Mouse (Mus musculus): ENCODE measurements around the gene Mup3.
"Not testable (repeated sequence)": the region's sequence is repeated elsewhere in the genome, so short reads cannot be mapped to it uniquely, and the experiment has no call there.

Mup3 gene

DNA sequence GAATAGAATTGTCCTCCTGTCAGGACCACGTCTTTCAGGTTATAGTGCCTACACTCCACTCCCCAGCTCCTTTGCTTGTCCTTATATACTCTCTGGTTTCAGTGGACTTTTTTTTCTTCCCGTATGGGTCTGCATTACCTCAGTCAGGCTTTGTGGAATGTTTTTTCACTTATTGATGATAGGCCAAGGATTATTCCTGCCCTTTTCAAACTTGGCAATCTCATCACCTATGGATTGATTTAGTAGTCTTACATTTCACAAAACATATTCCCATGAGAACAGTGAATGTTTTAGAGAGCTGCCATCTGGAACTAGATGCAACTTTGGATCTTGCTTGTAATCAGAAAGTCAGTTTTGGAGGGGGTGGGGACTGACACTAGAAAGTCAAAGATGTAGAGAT is at the start of gene Mup3:
Gene Mup3, minus strand, starts transcription at position 102 of the 400 bp plus-strand sequence.
- no peak for DNase-seq (ENCODE audit: low spot score)

DNA sequence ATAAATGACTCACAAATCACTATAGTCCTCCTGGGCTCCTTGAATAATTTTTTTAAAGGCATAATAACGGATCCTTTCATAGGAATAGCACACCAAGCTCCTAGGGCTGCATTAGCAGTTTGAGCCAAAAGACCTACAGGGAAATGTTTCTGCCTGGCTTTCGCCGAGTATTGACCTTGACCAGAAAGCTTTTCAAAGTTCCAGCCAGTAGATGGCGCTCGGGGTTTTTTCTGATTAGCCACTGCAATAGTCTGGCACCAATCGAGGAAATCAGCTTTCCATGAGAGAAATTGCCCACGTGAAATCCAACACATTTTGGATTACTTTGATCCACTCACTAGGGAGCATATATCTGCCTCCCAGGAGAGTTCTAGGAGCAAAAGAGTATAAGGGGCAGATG is 46.6 kb upstream of the Mup3 start:
- peak; percentile 26 for DNase-seq (ENCODE audit: low spot score)

DNA sequence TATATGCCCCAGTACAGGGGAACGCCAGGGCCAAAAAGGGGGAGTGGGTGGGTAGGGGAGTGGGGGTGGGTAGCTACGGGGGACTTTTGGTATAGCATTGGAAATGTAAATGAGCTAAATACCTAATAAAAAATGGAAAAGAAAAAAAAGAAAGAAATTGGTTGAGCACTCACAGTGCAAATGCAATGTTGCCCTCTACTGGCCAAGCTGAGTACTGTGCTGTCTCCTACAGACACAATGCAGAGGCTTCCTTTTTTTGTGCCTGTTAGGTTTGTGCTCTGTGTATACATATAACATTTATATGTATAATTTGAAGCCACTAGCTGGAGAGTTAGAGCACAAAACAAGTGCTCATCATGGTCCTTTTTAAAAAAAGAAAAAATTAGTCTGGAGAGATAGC is 16.2 kb upstream of the Mup3 start:
- not testable (repeated sequence) for DNase-seq (ENCODE audit: low spot score)

DNA sequence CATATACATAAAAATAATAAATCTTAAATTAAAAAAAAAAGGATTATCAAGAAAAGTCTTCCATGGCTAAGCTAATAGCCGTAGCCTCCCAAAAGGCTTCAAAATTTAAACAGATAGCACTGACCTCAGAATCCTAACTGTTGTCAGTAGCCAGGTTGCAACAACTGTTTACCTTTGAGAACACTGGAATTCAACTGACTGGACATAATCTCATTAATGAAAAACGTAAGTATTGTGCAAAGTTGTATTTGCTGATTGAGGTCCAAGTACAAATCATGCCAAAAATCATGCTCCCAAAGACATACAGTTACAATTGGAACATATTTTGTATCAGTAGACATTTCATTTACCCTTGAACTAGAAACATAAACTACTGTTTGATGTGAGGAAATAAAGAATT is 811 bp upstream of the Mup3 start:
- no peak for DNase-seq (ENCODE audit: low spot score)

DNA sequence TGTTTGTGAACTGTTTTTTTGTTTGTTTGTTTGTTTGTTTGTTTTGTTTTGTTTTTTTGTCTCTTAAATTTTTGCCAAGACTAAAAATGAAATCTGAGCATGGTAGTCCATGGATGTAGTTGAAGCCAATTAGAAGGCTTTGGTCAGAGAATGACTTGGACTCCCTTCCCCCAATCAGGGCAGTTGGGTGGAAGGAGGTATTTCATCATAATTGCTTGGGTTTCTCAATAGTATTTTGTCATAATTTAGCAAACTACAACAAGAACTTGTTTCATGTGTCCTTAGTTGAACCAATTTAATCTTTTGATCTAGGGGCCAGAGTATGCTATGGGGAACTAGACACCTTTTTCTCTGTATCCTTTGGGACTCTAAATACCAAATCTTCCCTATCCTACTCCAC is 4.4 kb downstream of the Mup3 start:
- no peak for DNase-seq (ENCODE audit: low spot score)

DNA sequence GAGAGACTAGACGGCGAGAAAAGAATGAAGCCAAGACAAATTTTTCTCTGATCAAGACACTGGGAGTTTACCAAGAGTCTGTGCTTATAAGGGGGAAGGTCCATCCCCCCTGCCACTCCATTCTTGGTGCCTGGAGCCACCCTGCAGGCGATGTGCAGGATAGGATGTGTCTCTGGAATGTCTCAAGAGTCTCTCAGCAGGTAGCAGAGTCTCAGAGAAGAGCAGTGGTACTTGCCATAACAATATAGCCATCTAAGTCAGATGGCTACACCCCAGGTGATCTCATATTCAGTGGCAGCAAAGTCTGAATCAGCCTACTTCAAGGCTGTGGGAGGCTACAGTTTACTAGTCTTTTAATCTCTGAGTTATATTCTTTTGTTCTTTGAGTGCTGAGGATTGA is 12.0 kb downstream of the Mup3 start:
- no peak for DNase-seq (ENCODE audit: low spot score)

DNA sequence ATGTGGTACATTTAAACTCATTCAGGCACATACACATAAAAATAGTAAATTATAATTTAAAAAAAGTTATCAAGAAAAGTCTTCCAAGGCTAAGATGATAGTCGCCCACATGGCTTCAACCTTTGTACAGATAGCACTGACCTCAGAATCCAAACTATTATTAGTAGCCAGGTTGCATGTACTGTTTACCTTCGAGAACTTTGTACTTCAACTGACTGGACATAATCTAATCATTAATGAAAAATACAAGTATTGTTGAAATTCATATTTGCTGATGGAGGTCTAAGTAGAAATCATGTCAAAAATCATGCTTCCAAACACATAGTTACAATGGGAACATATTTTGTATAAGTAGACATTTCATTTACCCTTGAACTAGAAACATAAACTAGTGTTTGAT is 32.4 kb downstream of the Mup3 start:
- DNase-seq (ENCODE audit: low spot score): not testable (repeated sequence)

DNA sequence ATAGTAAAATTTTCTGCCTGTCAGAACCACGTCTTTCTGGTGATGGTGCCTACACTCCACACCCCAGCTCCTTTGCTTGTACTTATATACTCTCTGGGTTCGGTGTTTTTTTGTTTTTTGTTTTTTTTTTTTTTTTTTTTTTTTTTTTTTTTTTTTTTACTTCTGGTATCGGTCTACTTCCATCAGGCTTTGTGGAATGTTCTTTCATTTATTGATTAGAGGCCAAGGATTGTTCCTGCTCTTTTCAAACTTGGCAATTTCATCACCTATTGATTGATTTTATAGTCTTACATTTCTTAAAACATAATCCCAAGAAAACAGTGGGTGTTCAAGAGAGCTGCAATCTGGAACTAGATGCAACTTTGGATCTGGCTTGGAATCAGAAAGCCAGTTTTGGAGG is 33.1 kb downstream of the Mup3 start, which contains the start of gene Mup20:
Gene Mup20, minus strand, starts transcription at position 101 of the 400 bp plus-strand sequence.
- not testable (repeated sequence) for DNase-seq (ENCODE audit: low spot score)
